Mouse (Mus musculus): Measurements from ENCODE around the gene Cstf1. TPM values are rescaled to one million over a fixed set of nuclear protein-coding genes. Genes with fewer than 3 reads are reported as not detected.

The Cstf1 gene
- 40.6 TPM for polyA plus RNA-seq (2017; shearing (Covaris generic))

GRCm38 (mm10) chr2:172370411-172371223, at the start of gene Cstf1, which contains the start of gene Aurka:
Cstf1 (plus strand) TSS chr2:172370681.
Aurka (minus strand) TSS chr2:172370535.

GRCm38 (mm10) chr2:172345258-172345738, 25.2 kb upstream of the Cstf1 start, which contains the start of gene Fam210b:
Fam210b (plus strand) TSS chr2:172345565.

GRCm38 (mm10) chr2:172393391-172394051, 23.0 kb downstream of the Cstf1 start, which contains the start of gene Cass4:
Cass4 (plus strand) TSS chr2:172393794.

Other genes with a start within 250 kb of the Cstf1 start
- gene Mc3r, start 122.2 kb upstream of the Cstf1 start, polyA plus RNA-seq (2017; shearing (Covaris generic)) = not detected
- gene Fam210b, start 25.1 kb upstream of the Cstf1 start, polyA plus RNA-seq (2017; shearing (Covaris generic)) = 14.5 TPM
- 4.9 TPM for gene Aurka, start 146 bp upstream of the Cstf1 start, polyA plus RNA-seq (2017; shearing (Covaris generic))
- gene Cass4, start 23.1 kb downstream of the Cstf1 start, polyA plus RNA-seq (2017; shearing (Covaris generic)) = 6.4 TPM
- 162 TPM for gene Rtf2, start 69.9 kb downstream of the Cstf1 start, polyA plus RNA-seq (2017; shearing (Covaris generic))
- gene Gcnt7, start 87.9 kb downstream of the Cstf1 start, polyA plus RNA-seq (2017; shearing (Covaris generic)) = 5.1 TPM
- 1.1 TPM for gene Fam209, start 101.8 kb downstream of the Cstf1 start, polyA plus RNA-seq (2017; shearing (Covaris generic))
- not detected for gene Tfap2c, start 178.9 kb downstream of the Cstf1 start, polyA plus RNA-seq (2017; shearing (Covaris generic))

All from CD4-positive, CD25-positive, alpha-beta regulatory T cell, adult 9 weeks (primary cell).